Mouse (Mus musculus): ENCODE data around the gene Zdhhc7. TPM values are rescaled to one million over a fixed set of nuclear protein-coding genes. Genes with fewer than 3 reads are reported as not detected.

Zdhhc7 gene
- total and polyA plus RNA-seq, 3 experiments = 18.3 to 26.3 (median 23.7) TPM

GRCm38 (mm10) chr8:120032549-120033208 is 68.6 kb downstream of the Zdhhc7 start:
- TF ChIP-seq NRF1 (IDR thresholded peaks at IDR 0.05; ENCODE audit: low read depth, low read length) (no peak), IRF4 (IDR thresholded peaks at IDR 0.05; ENCODE audit: low read depth, low read length) (no peak), JUND (conservative IDR thresholded peaks at IDR 0.05; ENCODE audit: low read depth, low read length) (no peak), MAX (IDR thresholded peaks at IDR 0.05; ENCODE audit: low read length) (no peak)
- Histone ChIP-seq H3K27me3 (replicated peaks) (peaks cover 41% of the 10 kb centered on the region), H3K27ac (ENCODE audit: insufficient read depth, low read depth) (no peak overlapping the region), H3K9me3 (replicated peaks; ENCODE audit: low read length) (no peaks in the 10 kb centered on the region), H3K9ac (ENCODE audit: insufficient read depth, low read depth) (no peak overlapping the region), H3K36me3 (replicated peaks in 1 of 2; ENCODE audit: control insufficient read depth in 1 of 2, insufficient read depth in 1 of 2, low read length in 1 of 2) (no peaks in the 10 kb centered on the region), H3K79me2 (replicated peaks; ENCODE audit: control insufficient read depth, extremely low read depth, insufficient read depth, poor library complexity, severe bottlenecking) (no peaks in the 10 kb centered on the region), H3K4me3 (replicated peaks in 1 of 3; ENCODE audit: low read depth in 2 of 3, low read length in 2 of 3, poor library complexity in 1 of 3) (no peak overlapping the region), H3K4me1 (ENCODE audit: control insufficient read depth in 1 of 2, insufficient read depth in 2 of 2) (peaks cover 3 to 5% of the 10 kb centered on the region in 2 experiments; a peak in 1 of 4 replicates), H3K4me2 (ENCODE audit: insufficient read depth, low read depth, poor library complexity, severe bottlenecking) (no peak overlapping the region)
- dilution Hi-C loops (cut with MboI; ENCODE audit: extremely low pct_ligation_motif_present, extremely low pct_unique_long_range_greater_than_20kb, low sequenced_read_pairs) (no loop called here), in situ Hi-C loops (cut with MboI; ENCODE audit: low pct_ligation_motif_present, low pct_unique_long_range_greater_than_20kb, low sequenced_read_pairs) (no loop called here)
- DNase-seq (ENCODE audit: extremely low read depth) = no peak

Other genes with a start within 250 kb of the Zdhhc7 start
- 5.2 and 7.9 TPM in 2 replicates for gene Klhl36, start 239.2 kb downstream of the Zdhhc7 start, total RNA-seq (2012; rRNA removed)
- 3.0 and 3.4 TPM in 2 replicates for gene Klhl36, start 239.2 kb downstream of the Zdhhc7 start, total RNA-seq (2014; rRNA removed)
- 3.1 and 3.8 TPM in 2 replicates for gene Klhl36, start 239.2 kb downstream of the Zdhhc7 start, polyA plus RNA-seq (2012; ENCODE audit: insufficient read length, low read depth)
- gene Usp10, start 191.1 kb downstream of the Zdhhc7 start, total RNA-seq (2012; rRNA removed) = 152 and 167 TPM in 2 replicates
- gene Usp10, start 191.1 kb downstream of the Zdhhc7 start, total RNA-seq (2014; rRNA removed) = 72.3 and 80.0 TPM in 2 replicates
- 125 and 161 TPM in 2 replicates for gene Usp10, start 191.1 kb downstream of the Zdhhc7 start, polyA plus RNA-seq (2012; ENCODE audit: insufficient read length, low read depth)
- gene Gm20388, start 190.6 kb downstream of the Zdhhc7 start, total RNA-seq (2012; rRNA removed) = 16.5 and 26.3 TPM in 2 replicates
- 11.9 and 14.8 TPM in 2 replicates for gene Gm20388, start 190.6 kb downstream of the Zdhhc7 start, total RNA-seq (2014; rRNA removed)
- 22.2 and 27.2 TPM in 2 replicates for gene Gm20388, start 190.6 kb downstream of the Zdhhc7 start, polyA plus RNA-seq (2012; ENCODE audit: insufficient read length, low read depth)
- 0.04 TPM in 1 of 2 replicates, not detected in the other for gene Crispld2, start 109.0 kb downstream of the Zdhhc7 start, total RNA-seq (2012; rRNA removed)
- not detected in 2 replicates for gene Crispld2, start 109.0 kb downstream of the Zdhhc7 start, total RNA-seq (2014; rRNA removed)
- not detected in 2 replicates for gene Crispld2, start 109.0 kb downstream of the Zdhhc7 start, polyA plus RNA-seq (2012; ENCODE audit: insufficient read length, low read depth)
- gene 6430548M08Rik, start 12.7 kb upstream of the Zdhhc7 start, total RNA-seq (2012; rRNA removed) = 0.13 and 0.17 TPM in 2 replicates
- gene 6430548M08Rik, start 12.7 kb upstream of the Zdhhc7 start, total RNA-seq (2014; rRNA removed) = not detected in 2 replicates
- not detected in 2 replicates for gene 6430548M08Rik, start 12.7 kb upstream of the Zdhhc7 start, polyA plus RNA-seq (2012; ENCODE audit: insufficient read length, low read depth)
- not detected in 2 replicates for gene Fam92b, start 76.0 kb upstream of the Zdhhc7 start, total RNA-seq (2012; rRNA removed)
- not detected in 2 replicates for gene Fam92b, start 76.0 kb upstream of the Zdhhc7 start, total RNA-seq (2014; rRNA removed)
- gene Fam92b, start 76.0 kb upstream of the Zdhhc7 start, polyA plus RNA-seq (2012; ENCODE audit: insufficient read length, low read depth) = not detected in 2 replicates
- 5.6 and 8.5 TPM in 2 replicates for gene Gse1, start 127.0 kb upstream of the Zdhhc7 start, total RNA-seq (2012; rRNA removed)
- gene Gse1, start 127.0 kb upstream of the Zdhhc7 start, total RNA-seq (2014; rRNA removed) = 0.96 and 1.3 TPM in 2 replicates
- gene Gse1, start 127.0 kb upstream of the Zdhhc7 start, polyA plus RNA-seq (2012; ENCODE audit: insufficient read length, low read depth) = 8.8 and 9.8 TPM in 2 replicates

All from CH12.LX (cell line).